Mouse (Mus musculus): Measurements from ENCODE around the gene Plcb4.

Gene Plcb4

GRCm38 (mm10) chr2:135759499-135760095 lies 100.8 kb downstream of the Plcb4 start:
- peak; percentile 42 for DNase-seq (ENCODE audit: low read depth, low spot score)

- DNase-seq (ENCODE audit: low read depth, low spot score): no peak
Observed at GRCm38 (mm10) chr2:135761226-135761802, 102.5 kb downstream of the Plcb4 start.

GRCm38 (mm10) chr2:135764706-135765105 lies 105.9 kb downstream of the Plcb4 start:
- no peak for DNase-seq (ENCODE audit: low read depth, low spot score)

- DNase-seq (ENCODE audit: low read depth, low spot score): no peak
Observed at GRCm38 (mm10) chr2:135766471-135767063, 107.8 kb downstream of the Plcb4 start.

GRCm38 (mm10) chr2:135767535-135767934 lies 108.7 kb downstream of the Plcb4 start:
- DNase-seq (ENCODE audit: low read depth, low spot score): no peak

- DNase-seq (ENCODE audit: low read depth, low spot score): no peak
Observed at GRCm38 (mm10) chr2:135769701-135770100, 110.9 kb downstream of the Plcb4 start.

GRCm38 (mm10) chr2:135770226-135770625 lies 111.4 kb downstream of the Plcb4 start:
- no peak for DNase-seq (ENCODE audit: low read depth, low spot score)

- peak; percentile 71 for DNase-seq (ENCODE audit: low read depth, low spot score)
Observed at GRCm38 (mm10) chr2:135773194-135773972, 114.6 kb downstream of the Plcb4 start.

- no peak for DNase-seq (ENCODE audit: low read depth, low spot score)
Observed at GRCm38 (mm10) chr2:135775026-135775425, 116.2 kb downstream of the Plcb4 start.

- DNase-seq (ENCODE audit: low read depth, low spot score): no peak
Observed at GRCm38 (mm10) chr2:135776131-135776775, 117.4 kb downstream of the Plcb4 start.

GRCm38 (mm10) chr2:135781391-135781790 lies 122.6 kb downstream of the Plcb4 start:
- no peak for DNase-seq (ENCODE audit: low read depth, low spot score)

GRCm38 (mm10) chr2:135787415-135787814 lies 128.6 kb downstream of the Plcb4 start:
- DNase-seq (ENCODE audit: low read depth, low spot score): no peak

- no peak for DNase-seq (ENCODE audit: low read depth, low spot score)
Observed at GRCm38 (mm10) chr2:135792907-135793306, 134.1 kb downstream of the Plcb4 start.

GRCm38 (mm10) chr2:135796684-135797083 lies 137.9 kb downstream of the Plcb4 start:
- DNase-seq (ENCODE audit: low read depth, low spot score): no peak

GRCm38 (mm10) chr2:135797677-135798546 lies 139.1 kb downstream of the Plcb4 start:
- no peak for DNase-seq (ENCODE audit: low read depth, low spot score)

- DNase-seq (ENCODE audit: low read depth, low spot score): no peak
Observed at GRCm38 (mm10) chr2:135799149-135799770, 140.4 kb downstream of the Plcb4 start.

GRCm38 (mm10) chr2:135800385-135800784 lies 141.6 kb downstream of the Plcb4 start:
- DNase-seq (ENCODE audit: low read depth, low spot score): no peak

- no peak for DNase-seq (ENCODE audit: low read depth, low spot score)
Observed at GRCm38 (mm10) chr2:135802878-135803450, 144.2 kb downstream of the Plcb4 start.

- DNase-seq (ENCODE audit: low read depth, low spot score): no peak
Observed at GRCm38 (mm10) chr2:135805748-135806685, 147.2 kb downstream of the Plcb4 start.

Measured in skeletal muscle tissue, adult 2 months (tissue).